Mouse (Mus musculus): Measurements from ENCODE around the gene Luzp2. TPM values are rescaled to one million over a fixed set of nuclear protein-coding genes. Genes with fewer than 3 reads are reported as not detected.

Luzp2 gene
- polyA plus RNA-seq (2014; fragmentation: Nextera tagmentation; extraction: Ambion mirVana): 5.7 and 6.3 TPM in 2 replicates

DNA sequence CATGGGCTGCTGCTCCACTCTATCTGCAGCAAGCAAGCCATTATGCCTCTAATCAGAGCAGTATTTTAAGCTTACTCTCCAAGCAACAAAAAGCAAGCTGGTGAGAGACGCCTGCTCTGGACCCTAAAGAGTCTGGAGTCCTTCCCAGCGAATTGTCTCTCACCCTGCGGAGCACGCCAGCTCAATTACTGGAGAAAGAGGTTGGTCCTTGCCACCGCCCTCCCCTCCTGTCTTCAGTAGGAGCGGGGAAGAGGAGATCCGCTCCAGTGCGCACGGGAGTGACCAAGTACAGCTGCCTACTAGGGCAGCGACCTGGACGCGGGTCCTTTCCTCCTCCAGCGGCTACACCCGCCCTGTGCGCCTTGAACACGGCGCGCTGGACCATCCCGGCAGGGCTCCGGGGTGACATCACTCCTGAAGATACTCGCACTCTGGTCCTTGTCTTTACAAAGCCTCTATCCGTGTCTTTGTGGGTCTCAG lies at the start of gene Luzp2:
Gene Luzp2 (plus strand): TSS at position 127 of the 480 bp plus-strand sequence.
- Histone ChIP-seq H3K4me3 (ENCODE audit: low read depth, low read length) (peak within 1 kb of the TSS; percentile 49), H3K9me3 (ENCODE audit: control insufficient read depth, low read length) (no peaks in the 10 kb centered on the region), H3K27ac (replicated peaks; ENCODE audit: low read depth, low read length) (no peak within 1 kb of the TSS; the same call in 1 of the 2 replicates), H3K27me3 (replicated peaks; ENCODE audit: control insufficient read depth, insufficient read depth, low read length) (peaks cover 4% of the 10 kb centered on the region), H3K36me3 (ENCODE audit: control insufficient read depth, insufficient read depth, low read length) (no peaks in the 10 kb centered on the region), H3K9ac (ENCODE audit: low read depth, low read length) (peak within 1 kb of the TSS; percentile 61), H3K4me1 (ENCODE audit: control insufficient read depth, insufficient read depth, low read length) (0 out of 2 replicates have a peak, but pooled peaks cover 3% of the 10 kb centered on the region), H3K4me2 (ENCODE audit: low read depth, low read length) (peak within 1 kb of the TSS; percentile 90)
- DNase-seq (ENCODE audit: low spot score) (peak; percentile 34), ATAC-seq (ENCODE audit: low read depth) (peak; percentile 85)
- WGBS: 1% methylated on average over 15 of the region's 22 CpGs

DNA sequence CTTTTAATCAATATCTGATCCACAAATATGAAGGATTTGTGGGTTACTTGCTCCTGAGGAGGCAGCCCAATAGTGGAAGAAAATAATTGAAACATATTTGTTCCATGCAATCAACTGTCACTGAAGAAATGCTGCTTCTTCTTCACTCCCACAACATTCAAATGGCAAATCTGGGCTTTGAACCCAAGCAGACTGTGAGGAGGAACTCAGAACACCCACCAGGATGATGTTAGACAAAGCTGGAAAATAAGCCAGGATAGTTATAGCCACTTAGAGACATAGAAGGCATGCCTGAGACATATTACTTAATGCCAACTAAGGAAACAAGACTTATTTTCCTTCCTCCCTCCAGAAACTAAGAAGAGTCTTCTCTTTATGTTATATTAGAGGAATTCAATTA lies 47.8 kb upstream of the Luzp2 start:
- no peaks in the 10 kb centered on the region for H3K27me3 ChIP-seq (replicated peaks; ENCODE audit: control insufficient read depth, insufficient read depth, low read length)
- no peak overlapping the region for H3K9ac ChIP-seq (ENCODE audit: low read depth, low read length)
- DNase-seq (ENCODE audit: low spot score) (no peak), ATAC-seq (ENCODE audit: low read depth) (no peak)
- H3K4me1 ChIP-seq (ENCODE audit: control insufficient read depth, insufficient read depth, low read length): no peaks in the 10 kb centered on the region
- no peaks in the 10 kb centered on the region for H3K36me3 ChIP-seq (ENCODE audit: control insufficient read depth, insufficient read depth, low read length)
- H3K9me3 ChIP-seq (ENCODE audit: control insufficient read depth, low read length): no peaks in the 10 kb centered on the region
- no peak overlapping the region for H3K27ac ChIP-seq (replicated peaks; ENCODE audit: low read depth, low read length)
- no peak overlapping the region for H3K4me3 ChIP-seq (ENCODE audit: low read depth, low read length)
- H3K4me2 ChIP-seq (ENCODE audit: low read depth, low read length): no peak overlapping the region

DNA sequence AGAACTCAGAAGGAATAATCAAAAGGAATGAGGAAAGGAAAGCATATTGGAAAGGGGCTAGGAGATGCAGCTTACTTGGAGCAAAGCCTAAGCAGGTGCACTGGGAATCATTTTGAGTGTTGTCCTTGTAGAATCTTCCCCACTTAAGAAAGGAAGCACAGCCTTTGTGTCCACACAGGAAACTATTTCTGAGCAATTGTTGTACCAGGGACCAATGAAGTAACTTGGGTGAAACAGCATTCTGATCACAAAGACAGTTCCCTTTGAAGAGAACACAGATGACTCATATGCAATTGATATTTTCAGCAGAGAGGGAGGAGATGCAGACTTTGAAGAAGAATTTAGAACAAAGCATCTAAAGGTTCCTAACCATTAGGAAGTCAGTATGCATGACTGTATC lies 16.7 kb upstream of the Luzp2 start:
- ATAC-seq (ENCODE audit: low read depth): no peak
- Histone ChIP-seq H3K9me3 (ENCODE audit: control insufficient read depth, low read length) (no peaks in the 10 kb centered on the region), H3K4me2 (ENCODE audit: low read depth, low read length) (no peak overlapping the region), H3K4me1 (ENCODE audit: control insufficient read depth, insufficient read depth, low read length) (no peaks in the 10 kb centered on the region), H3K4me3 (ENCODE audit: low read depth, low read length) (no peak overlapping the region), H3K9ac (ENCODE audit: low read depth, low read length) (no peak overlapping the region), H3K27ac (replicated peaks; ENCODE audit: low read depth, low read length) (no peak overlapping the region), H3K27me3 (replicated peaks; ENCODE audit: control insufficient read depth, insufficient read depth, low read length) (no peaks in the 10 kb centered on the region), H3K36me3 (ENCODE audit: control insufficient read depth, insufficient read depth, low read length) (no peaks in the 10 kb centered on the region)
- DNase-seq (ENCODE audit: low spot score): no peak

DNA sequence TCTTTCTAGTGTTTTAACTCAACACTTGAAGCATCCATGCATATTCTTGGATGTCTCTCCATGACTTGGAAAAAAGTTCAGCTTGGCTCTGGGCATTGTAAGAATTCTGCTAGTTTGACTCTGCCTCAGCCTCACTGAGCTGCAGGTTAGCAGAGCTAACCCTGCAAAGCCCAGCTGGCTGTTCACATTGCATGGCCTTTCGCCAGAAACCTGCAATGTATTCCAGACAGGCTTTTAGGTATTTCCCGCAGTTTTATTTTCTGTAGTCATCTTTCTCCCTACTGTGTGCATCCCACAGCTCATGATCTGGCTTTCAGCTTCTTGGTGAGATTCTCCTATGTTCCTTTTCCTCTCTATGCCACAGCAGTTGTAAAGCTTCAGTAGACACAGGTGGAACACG lies 6.5 kb upstream of the Luzp2 start:
- no peak overlapping the region for H3K4me3 ChIP-seq (ENCODE audit: low read depth, low read length)
- ATAC-seq (ENCODE audit: low read depth): no peak

DNA sequence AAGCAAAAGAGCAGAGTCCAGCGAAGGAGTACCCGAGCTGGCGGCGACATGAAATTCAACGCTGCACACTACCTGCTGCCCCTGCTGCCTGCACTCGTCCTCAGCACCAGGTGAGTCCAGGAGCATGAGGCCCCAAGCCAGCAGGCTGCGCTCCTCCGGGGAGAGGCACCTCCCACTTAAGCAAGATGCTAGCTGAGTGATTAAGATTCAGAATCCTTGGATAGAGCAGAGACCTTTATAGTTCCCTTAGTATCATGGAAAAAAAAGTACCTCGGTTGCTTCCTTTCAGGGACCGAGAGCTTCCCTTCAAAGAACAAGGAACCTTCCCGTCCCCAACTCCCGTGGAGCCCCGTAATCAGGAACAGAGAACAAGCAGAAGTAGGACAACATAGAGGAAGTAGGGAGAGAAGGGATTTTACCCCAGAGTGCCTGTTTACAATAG lies 634 bp downstream of the Luzp2 start:
- Histone ChIP-seq H3K36me3 (ENCODE audit: control insufficient read depth, insufficient read depth, low read length) (no peaks in the 10 kb centered on the region), H3K27me3 (replicated peaks; ENCODE audit: control insufficient read depth, insufficient read depth, low read length) (peaks cover 4% of the 10 kb centered on the region), H3K27ac (replicated peaks; ENCODE audit: low read depth, low read length) (no peak overlapping the region; the same call in 1 of the 2 replicates), H3K4me1 (ENCODE audit: control insufficient read depth, insufficient read depth, low read length) (0 out of 2 replicates have a peak, but pooled peaks cover 3% of the 10 kb centered on the region), H3K9ac (ENCODE audit: low read depth, low read length) (peak overlapping the region; percentile 61), H3K4me3 (ENCODE audit: low read depth, low read length) (peak overlapping the region; percentile 49), H3K9me3 (ENCODE audit: control insufficient read depth, low read length) (no peaks in the 10 kb centered on the region), H3K4me2 (ENCODE audit: low read depth, low read length) (peak overlapping the region; percentile 90)
- peak; percentile 74; the same call in 1 of the 2 replicates for ATAC-seq (ENCODE audit: low read depth)
- no peak for DNase-seq (ENCODE audit: low spot score)
- 1% methylated on average over 13 of the region's 13 CpGs for WGBS

More for the DNA sequence above, 6.5 kb upstream of the Luzp2 start:
- Histone ChIP-seq H3K9ac (ENCODE audit: low read depth, low read length) (no peak overlapping the region), H3K27ac (replicated peaks; ENCODE audit: low read depth, low read length) (no peak overlapping the region), H3K4me1 (ENCODE audit: control insufficient read depth, insufficient read depth, low read length) (no peaks in the 10 kb centered on the region), H3K9me3 (ENCODE audit: control insufficient read depth, low read length) (no peaks in the 10 kb centered on the region), H3K4me2 (ENCODE audit: low read depth, low read length) (no peak overlapping the region), H3K36me3 (ENCODE audit: control insufficient read depth, insufficient read depth, low read length) (no peaks in the 10 kb centered on the region), H3K27me3 (replicated peaks; ENCODE audit: control insufficient read depth, insufficient read depth, low read length) (no peaks in the 10 kb centered on the region)
- WGBS: 77% methylated on average over 3 of the region's 3 CpGs
- no peak for DNase-seq (ENCODE audit: low spot score)

DNA sequence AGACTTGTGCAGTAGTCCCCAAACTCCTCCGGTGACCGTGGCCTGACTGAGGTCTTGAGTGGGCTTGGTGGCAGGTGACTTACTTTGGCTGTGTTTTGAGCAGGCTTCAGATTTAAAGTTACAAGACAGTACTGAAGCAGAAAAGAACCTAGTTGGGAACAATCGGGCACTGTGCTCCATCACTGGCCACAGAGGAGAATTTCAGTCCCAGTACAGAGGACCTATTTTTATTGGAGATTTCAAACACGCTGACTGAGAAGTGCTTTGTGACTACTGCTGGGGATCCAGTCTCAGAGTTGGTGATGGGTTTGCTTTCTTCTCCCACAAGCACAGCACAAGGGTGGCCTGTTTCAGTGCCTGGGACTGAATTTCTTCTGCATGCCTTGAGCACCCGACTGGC lies 1.1 kb downstream of the Luzp2 start:
- 34% methylated on average over 5 of the region's 5 CpGs for WGBS
- Histone ChIP-seq H3K4me1 (ENCODE audit: control insufficient read depth, insufficient read depth, low read length) (0 out of 2 replicates have a peak, but pooled peaks cover 3% of the 10 kb centered on the region), H3K4me3 (ENCODE audit: low read depth, low read length) (peak overlapping the region; percentile 49), H3K27me3 (replicated peaks; ENCODE audit: control insufficient read depth, insufficient read depth, low read length) (peaks cover 4% of the 10 kb centered on the region), H3K9me3 (ENCODE audit: control insufficient read depth, low read length) (no peaks in the 10 kb centered on the region), H3K4me2 (ENCODE audit: low read depth, low read length) (peak overlapping the region; percentile 90), H3K36me3 (ENCODE audit: control insufficient read depth, insufficient read depth, low read length) (no peaks in the 10 kb centered on the region), H3K9ac (ENCODE audit: low read depth, low read length) (no peak overlapping the region), H3K27ac (replicated peaks; ENCODE audit: low read depth, low read length) (no peak overlapping the region)
- DNase-seq (ENCODE audit: low spot score): no peak
- ATAC-seq (ENCODE audit: low read depth): peak; percentile 33; the same call in 1 of the 2 replicates

DNA sequence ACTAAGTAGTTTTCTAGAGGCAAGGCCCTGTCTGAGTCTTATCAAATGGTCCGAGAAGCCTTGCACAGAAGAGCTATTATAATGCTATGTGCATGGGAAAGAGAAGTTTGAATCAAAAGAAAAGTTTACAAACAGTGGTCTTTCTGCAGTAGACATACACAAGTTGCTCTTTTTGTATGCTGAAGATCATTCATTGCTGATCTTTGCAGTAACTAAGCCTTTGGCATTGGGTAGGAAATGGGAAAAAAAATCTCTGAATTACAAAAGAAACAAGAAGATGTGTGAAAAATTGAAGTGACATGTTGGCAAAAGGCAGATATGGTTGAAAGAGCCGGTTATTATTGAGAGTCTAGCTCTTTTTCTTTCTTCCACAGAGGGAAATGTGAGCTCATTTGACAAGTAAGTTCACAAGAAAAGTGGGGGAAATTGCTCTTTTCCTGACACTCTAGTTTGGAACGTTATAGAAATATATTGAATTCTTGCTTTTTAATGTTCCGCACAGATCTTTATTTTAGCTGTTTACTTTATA lies 7.6 kb downstream of the Luzp2 start:
- Histone ChIP-seq H3K4me2 (ENCODE audit: low read depth, low read length) (no peak overlapping the region), H3K36me3 (ENCODE audit: control insufficient read depth, insufficient read depth, low read length) (no peaks in the 10 kb centered on the region), H3K27me3 (replicated peaks; ENCODE audit: control insufficient read depth, insufficient read depth, low read length) (no peaks in the 10 kb centered on the region), H3K4me1 (ENCODE audit: control insufficient read depth, insufficient read depth, low read length) (no peaks in the 10 kb centered on the region), H3K9me3 (ENCODE audit: control insufficient read depth, low read length) (no peaks in the 10 kb centered on the region), H3K9ac (ENCODE audit: low read depth, low read length) (no peak overlapping the region), H3K4me3 (ENCODE audit: low read depth, low read length) (no peak overlapping the region), H3K27ac (replicated peaks; ENCODE audit: low read depth, low read length) (no peak overlapping the region)
- 58% methylated on average over 4 of the region's 4 CpGs for WGBS
- ATAC-seq (ENCODE audit: low read depth) (no peak), DNase-seq (ENCODE audit: low spot score) (peak; percentile 47)

DNA sequence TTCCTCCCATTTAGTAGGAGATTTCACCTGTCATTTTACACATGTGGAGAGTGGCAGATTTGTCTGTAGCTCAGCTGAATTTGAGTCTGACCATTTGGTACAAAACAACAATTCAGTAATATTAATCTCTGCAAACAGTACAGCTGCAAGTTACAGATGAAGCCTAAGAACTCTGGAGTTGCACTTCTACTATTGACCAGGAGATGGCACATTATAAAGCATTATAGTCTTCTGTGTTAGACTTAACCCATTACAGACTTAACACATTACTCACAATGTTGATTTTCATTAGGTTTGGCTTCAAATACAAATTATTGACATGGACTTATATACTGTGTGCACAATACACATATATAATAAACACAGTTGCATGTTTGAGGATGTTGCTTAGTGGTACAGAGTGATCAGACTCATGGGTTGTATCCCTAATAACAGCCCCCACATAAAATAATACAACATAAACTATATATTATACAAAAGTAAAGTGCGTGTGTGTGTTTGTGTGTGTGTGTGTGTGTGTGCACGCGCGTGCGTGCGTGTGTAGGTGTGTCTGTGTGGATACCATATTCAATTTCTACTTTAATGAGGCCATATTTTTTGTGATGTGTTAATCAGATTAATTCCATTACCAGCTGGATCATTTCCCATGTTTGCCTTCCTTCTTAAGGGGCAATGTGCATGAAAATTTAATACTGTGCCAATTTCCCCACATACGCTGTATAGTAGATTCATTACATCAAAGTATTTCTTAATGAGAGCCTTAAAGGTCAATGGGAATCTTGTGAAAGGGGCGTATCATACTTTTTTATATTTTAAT lies 10.8 kb downstream of the Luzp2 start:
- no peak overlapping the region for H3K9ac ChIP-seq (ENCODE audit: low read depth, low read length)
- H3K36me3 ChIP-seq (ENCODE audit: control insufficient read depth, insufficient read depth, low read length): no peaks in the 10 kb centered on the region
- no peaks in the 10 kb centered on the region for H3K4me1 ChIP-seq (ENCODE audit: control insufficient read depth, insufficient read depth, low read length)
- ATAC-seq (ENCODE audit: low read depth) (no peak), DNase-seq (ENCODE audit: low spot score) (peak; percentile 20)
- H3K9me3 ChIP-seq (ENCODE audit: control insufficient read depth, low read length): no peaks in the 10 kb centered on the region
- whole genome bisulfite sequencing: 90% methylated on average over 8 of the region's 8 CpGs
- H3K27ac ChIP-seq (replicated peaks; ENCODE audit: low read depth, low read length): no peak overlapping the region
- no peak overlapping the region for H3K4me2 ChIP-seq (ENCODE audit: low read depth, low read length)
- no peaks in the 10 kb centered on the region for H3K27me3 ChIP-seq (replicated peaks; ENCODE audit: control insufficient read depth, insufficient read depth, low read length)
- H3K4me3 ChIP-seq (ENCODE audit: low read depth, low read length): no peak overlapping the region
